Mouse (Mus musculus) CH12.LX (cell line): ENCODE results near the gene Actrt2. TPM values are rescaled to one million over a fixed set of nuclear protein-coding genes. Genes with fewer than 3 reads are reported as not detected.

Experiments
- DNase-seq: peaks from one replicate; pipeline ENCODE4 v3.0.0-alpha.2; 2013; ENCODE audit errors: extremely low read depth
- H3K27ac ChIP-seq: 2 replicates; pipeline ENCODE4 v1.5.1; 2012; ENCODE audit warnings: low read depth, mild to moderate bottlenecking, control low read depth, moderate library complexity; ENCODE audit not compliant: insufficient read depth
- H3K27me3 ChIP-seq: replicated peaks from 2 replicates; pipeline ENCODE3; 2012; ENCODE audit warnings: inconsistent platforms
- H3K36me3 ChIP-seq, 2 experiments: replicated peaks in 1 of 2; 2 replicates each; pipeline versions ENCODE3 to v1.6.1; 2012; ENCODE audit warnings: inconsistent platforms in 1 of 2, low read length in 1 of 2, mild to moderate bottlenecking in 1 of 2, mixed read lengths in 1 of 2, moderate library complexity in 1 of 2; ENCODE audit not compliant: control insufficient read depth in 1 of 2, insufficient read depth in 1 of 2
- H3K4me1 ChIP-seq, 2 experiments: 2 replicates each; pipeline ENCODE4 v1.6.1; 2012; ENCODE audit warnings: inconsistent platforms in 1 of 2, moderate library complexity in 1 of 2; ENCODE audit not compliant: insufficient read depth in 2 of 2, control insufficient read depth in 1 of 2
- H3K4me2 ChIP-seq: 2 replicates; pipeline ENCODE4 v1.6.1; 2012; ENCODE audit warnings: low read depth, mild to moderate bottlenecking, control low read depth; ENCODE audit not compliant: poor library complexity, insufficient read depth, severe bottlenecking
- H3K4me3 ChIP-seq, 3 experiments: fragments of 150-350 bp in 1 of 3; sonication (generic) in 1 of 3; replicated peaks in 1 of 3; 2 replicates each; pipeline versions ENCODE3 to v1.5.1; 2011 to 2012; ENCODE audit warnings: low read depth in 2 of 3, low read length in 2 of 3, mild to moderate bottlenecking in 2 of 3, moderate library complexity in 2 of 3, control low read depth in 1 of 3, improper control_type of control experiment in 1 of 3, inconsistent platforms in 1 of 3, mixed read lengths in 1 of 3; ENCODE audit not compliant: poor library complexity in 1 of 3
- H3K79me2 ChIP-seq: replicated peaks from 2 replicates; pipeline ENCODE4 v1.6.1; 2012; ENCODE audit warnings: mild to moderate bottlenecking, moderate library complexity; ENCODE audit not compliant: control insufficient read depth, poor library complexity, insufficient read depth, severe bottlenecking; ENCODE audit errors: extremely low read depth
- H3K9ac ChIP-seq: 2 replicates; pipeline ENCODE4 v1.6.1; 2012; ENCODE audit warnings: low read depth, mild to moderate bottlenecking, control low read depth, moderate library complexity; ENCODE audit not compliant: insufficient read depth
- H3K9me3 ChIP-seq: replicated peaks from 2 replicates; pipeline ENCODE3; 2012; ENCODE audit warnings: low read length, inconsistent platforms, mixed read lengths
- CHD1 ChIP-seq: IDR thresholded peaks from 2 replicates; pipeline ENCODE4 v1.6.1; 2012; ENCODE audit warnings: low read depth, low read length, improper control_type of control experiment, inconsistent platforms
- CHD2 ChIP-seq: IDR thresholded peaks from 2 replicates; pipeline ENCODE4 v1.6.1; 2011; ENCODE audit warnings: low read length, improper control_type of control experiment
- CTCF ChIP-seq, 2 experiments: IDR thresholded peaks in 1 of 2; conservative IDR thresholded peaks in 1 of 2; 2 replicates each; pipeline ENCODE4 v1.5.1; 2011 to 2012; ENCODE audit warnings: low read depth in 2 of 2, low read length in 2 of 2, improper control_type of control experiment in 1 of 2, inconsistent platforms in 1 of 2, mild to moderate bottlenecking in 1 of 2, moderate library complexity in 1 of 2
- EP300 ChIP-seq: IDR thresholded peaks from 2 replicates; pipeline ENCODE4 v1.6.1; 2011; ENCODE audit warnings: low read length, improper control_type of control experiment
- HCFC1 ChIP-seq: IDR thresholded peaks from 2 replicates; pipeline ENCODE4 v1.6.1; 2012; ENCODE audit warnings: low read depth, mild to moderate bottlenecking, inconsistent platforms, low read length, improper control_type of control experiment
- IRF4 ChIP-seq: IDR thresholded peaks from 2 replicates; pipeline ENCODE4 v1.6.1; 2014; ENCODE audit warnings: low read depth, mild to moderate bottlenecking, inconsistent platforms, low read length, improper control_type of control experiment
- JUN ChIP-seq: IDR thresholded peaks from 2 replicates; pipeline ENCODE4 v1.6.1; 2011; ENCODE audit warnings: low read depth, mild to moderate bottlenecking, low read length, improper control_type of control experiment, moderate library complexity; ENCODE audit not compliant: insufficient read depth
- MAFK ChIP-seq: IDR thresholded peaks from 2 replicates; pipeline ENCODE4 v1.6.1; 2011; ENCODE audit warnings: low read length, improper control_type of control experiment; ENCODE audit not compliant: insufficient replicate concordance
- MAX ChIP-seq: IDR thresholded peaks from 2 replicates; pipeline ENCODE4 v1.6.1; 2011; ENCODE audit warnings: low read length, improper control_type of control experiment
- MEF2A ChIP-seq: IDR thresholded peaks from 2 replicates; pipeline ENCODE4 v1.6.1; 2014; ENCODE audit warnings: low read depth, mild to moderate bottlenecking, inconsistent platforms, low read length, improper control_type of control experiment, borderline replicate concordance
- MXI1 ChIP-seq: IDR thresholded peaks from 2 replicates; pipeline ENCODE4 v1.6.1; 2011; ENCODE audit warnings: mild to moderate bottlenecking, low read depth, low read length, improper control_type of control experiment
- RAD21 ChIP-seq: IDR thresholded peaks from 2 replicates; pipeline ENCODE4 v1.6.1; 2011; ENCODE audit warnings: low read depth, mild to moderate bottlenecking, low read length, improper control_type of control experiment, moderate library complexity
- RCOR1 ChIP-seq: conservative IDR thresholded peaks from 2 replicates; pipeline ENCODE4 v1.6.1; 2012; ENCODE audit warnings: low read depth, mild to moderate bottlenecking, inconsistent platforms, low read length, improper control_type of control experiment
- TCF12 ChIP-seq: IDR thresholded peaks from 2 replicates; pipeline ENCODE4 v1.6.1; 2014; ENCODE audit warnings: low read depth, mild to moderate bottlenecking, inconsistent platforms, low read length, improper control_type of control experiment
- USF1 ChIP-seq: IDR thresholded peaks from 2 replicates; pipeline ENCODE4 v1.6.1; 2014; ENCODE audit warnings: low read depth, mild to moderate bottlenecking, inconsistent platforms, low read length, improper control_type of control experiment
- USF2 ChIP-seq: conservative IDR thresholded peaks from 2 replicates; pipeline ENCODE4 v1.6.1; 2011; ENCODE audit warnings: low read depth, low read length, improper control_type of control experiment
- dilution Hi-C: fragments of 300-500 bp; cut with MboI; formaldehyde crosslinking; loops from 2 replicates; pipeline ENCODE4 v1.14.3; 2020; ENCODE audit warnings: low sequenced_read_pairs; ENCODE audit not compliant: extremely low pct_unique_long_range_greater_than_20kb, extremely low pct_ligation_motif_present
- in situ Hi-C: fragments of 300-500 bp; cut with MboI; formaldehyde crosslinking; loops from 3 replicates; pipeline ENCODE4 v1.14.3; 2019; ENCODE audit warnings: low sequenced_read_pairs, low pct_ligation_motif_present, low pct_unique_long_range_greater_than_20kb, mixed read lengths
- polyA plus RNA-seq: library from polyadenylated mRNA; unstranded; fragments of >175 nt; gene quantifications from 2 replicates; pipeline ENCODE4 v1.2.1, GENCODE M21; 2012; ENCODE audit warnings: low read depth; ENCODE audit not compliant: insufficient read length
- total RNA-seq, 2 experiments: library from RNA; depleted of rRNA; stranded (reverse); fragments of 300-350 nt in 1 of 2; fragments of >200 nt in 1 of 2; gene quantifications; 2 replicates each; pipeline ENCODE4 v1.2.3; 2012 to 2014

Gene Actrt2
- total and polyA plus RNA-seq, 3 experiments, result not detected

GRCm38 (mm10) chr4:154635241-154636052, 32.2 kb downstream of the Actrt2 start:
- Histone ChIP-seq H3K36me3 (no peaks in the 10 kb centered on the region), H3K9me3 (peaks cover 85% of the 10 kb centered on the region), H3K4me1 (no peaks in the 10 kb centered on the region), H3K9ac (no peak overlapping the region), H3K27ac (no peak overlapping the region), H3K27me3 (no peaks in the 10 kb centered on the region), H3K4me3 (no peak overlapping the region), H3K79me2 (no peaks in the 10 kb centered on the region), H3K4me2 (no peak overlapping the region)
- no peak for TF ChIP-seq MXI1
- TF ChIP-seq JUN, result no peak
- TF ChIP-seq CHD2, result no peak
- no peak for TF ChIP-seq EP300
- no peak for TF ChIP-seq MEF2A
- DNase-seq, result no peak
- in situ Hi-C loops (no loop called here), dilution Hi-C loops (no loop called here)

- H3K4me1 ChIP-seq, result no peaks in the 10 kb centered on the region
- dilution Hi-C loops (no loop called here), in situ Hi-C loops (no loop called here)
- no peak overlapping the region for H3K4me3 ChIP-seq
- H3K9ac ChIP-seq, result no peak overlapping the region
- no peaks in the 10 kb centered on the region for H3K27me3 ChIP-seq
- H3K27ac ChIP-seq, result no peak overlapping the region
- no peak for DNase-seq
- H3K79me2 ChIP-seq, result no peaks in the 10 kb centered on the region
- no peaks in the 10 kb centered on the region for H3K36me3 ChIP-seq
- H3K9me3 ChIP-seq, result peaks cover 82% of the 10 kb centered on the region
- TF ChIP-seq USF2 (no peak), RAD21 (no peak), CTCF (conservative IDR thresholded peaks at IDR 0.05 in 1 of 2, IDR thresholded peaks at IDR 0.05 in 1 of 2; ENCODE audit: low read depth in 2 of 2, low read length in 2 of 2) (no peak)
- no peak overlapping the region for H3K4me2 ChIP-seq
These were observed 33.0 kb downstream of the Actrt2 start for GRCm38 (mm10) chr4:154634470-154635240.

GRCm38 (mm10) chr4:154634001-154634400, 33.7 kb downstream of the Actrt2 start:
- no peak overlapping the region for H3K4me3 ChIP-seq
- H3K4me1 ChIP-seq, result no peaks in the 10 kb centered on the region
- H3K4me2 ChIP-seq, result no peak overlapping the region
- dilution Hi-C loops (no loop called here), in situ Hi-C loops (no loop called here)
- H3K36me3 ChIP-seq, result no peaks in the 10 kb centered on the region
- peaks cover 82% of the 10 kb centered on the region for H3K9me3 ChIP-seq
- TF ChIP-seq HCFC1, result no peak
- no peak for TF ChIP-seq RCOR1
- TF ChIP-seq CHD1, result no peak
- no peak for TF ChIP-seq CTCF (conservative IDR thresholded peaks at IDR 0.05 in 1 of 2, IDR thresholded peaks at IDR 0.05 in 1 of 2; ENCODE audit: low read depth in 2 of 2, low read length in 2 of 2)
- no peak for TF ChIP-seq MAFK
- TF ChIP-seq IRF4, result no peak
- no peak for TF ChIP-seq MAX
- TF ChIP-seq USF2, result no peak
- no peak for TF ChIP-seq EP300
- TF ChIP-seq TCF12, result no peak
- TF ChIP-seq USF1, result no peak
- TF ChIP-seq MXI1, result no peak
- DNase-seq, result no peak
- H3K79me2 ChIP-seq, result no peaks in the 10 kb centered on the region
- no peak overlapping the region for H3K27ac ChIP-seq
- H3K27me3 ChIP-seq, result no peaks in the 10 kb centered on the region
- no peak overlapping the region for H3K9ac ChIP-seq
